Mouse (Mus musculus) forebrain, embryonic 14.5 days (tissue): ENCODE results near the gene Ddx18. TPM values are rescaled to one million over a fixed set of nuclear protein-coding genes. Genes with fewer than 3 reads are reported as not detected.
A peak's percentile ranks its signal among the peaks of the same experiment; 100 is the strongest.

Source experiments
- ATAC-seq: fragments of 200-750 bp; cut with Nextera tagmentation; 2 replicates; pipeline ENCODE4 v1.8.0; 2017; ENCODE audit warnings: mild to moderate bottlenecking, moderate library complexity
- DNase-seq: peaks from one replicate; pipeline ENCODE4 v3.0.0-alpha.2; 2015; ENCODE audit warnings: low spot score
- H3K27ac ChIP-seq: fragments of 300-500 bp; sonication (generic); 2 replicates; pipeline ENCODE4 v1.5.1; 2014; ENCODE audit warnings: low read depth, mild to moderate bottlenecking, control low read depth, low read length, moderate library complexity
- H3K27me3 ChIP-seq: fragments of 300-500 bp; sonication (generic); replicated peaks from 2 replicates; pipeline ENCODE4 v1.6.1; 2014; ENCODE audit warnings: low read length, control low read depth, mixed read lengths; ENCODE audit not compliant: control insufficient read depth, insufficient read depth
- H3K36me3 ChIP-seq: fragments of 300-500 bp; sonication (generic); 2 replicates; pipeline ENCODE4 v1.6.1; 2014; ENCODE audit warnings: low read length, control low read depth; ENCODE audit not compliant: control insufficient read depth, insufficient read depth
- H3K4me1 ChIP-seq: fragments of 300-500 bp; sonication (generic); 2 replicates; pipeline ENCODE4 v1.6.1; 2014; ENCODE audit warnings: antibody characterized with exemption, low read length, control low read depth; ENCODE audit not compliant: control insufficient read depth, insufficient read depth
- H3K4me2 ChIP-seq: fragments of 300-500 bp; sonication (generic); 2 replicates; pipeline ENCODE4 v1.6.1; 2014; ENCODE audit warnings: mild to moderate bottlenecking, control low read depth, low read length
- H3K4me3 ChIP-seq: fragments of 300-500 bp; sonication (generic); 2 replicates; pipeline ENCODE4 v1.5.1; 2014; ENCODE audit warnings: low read depth, low read length, control low read depth
- H3K9ac ChIP-seq: fragments of 300-500 bp; sonication (generic); 2 replicates; pipeline ENCODE4 v1.6.1; 2014; ENCODE audit warnings: mild to moderate bottlenecking, low read length, control low read depth, moderate library complexity
- H3K9me3 ChIP-seq: fragments of 300-500 bp; sonication (generic); replicated peaks from 2 replicates; pipeline ENCODE4 v1.6.1; 2016; ENCODE audit warnings: low read length, control low read depth, mixed read lengths; ENCODE audit not compliant: control insufficient read depth
- WGBS: fragments of 180-500 bp; shearing (Covaris S2); extraction: QIAGEN DNeasy Blood & Tissue Kit; methylation state at CpG from one replicate; pipeline ENCODE4 v1.1.7; 2014; 5-methylcytosine and 5-hydroxymethylcytosine counted together
- polyA plus RNA-seq: library from polyadenylated mRNA; unstranded; fragments of >200 nt; fragmentation: Nextera tagmentation; extraction: Ambion mirVana; gene quantifications from 2 replicates; pipeline ENCODE4 v1.2.1, GENCODE M21; 2014

Ddx18 gene
- polyA plus RNA-seq, 1 experiment from 2014 or later, result 46.7 TPM

DNA sequence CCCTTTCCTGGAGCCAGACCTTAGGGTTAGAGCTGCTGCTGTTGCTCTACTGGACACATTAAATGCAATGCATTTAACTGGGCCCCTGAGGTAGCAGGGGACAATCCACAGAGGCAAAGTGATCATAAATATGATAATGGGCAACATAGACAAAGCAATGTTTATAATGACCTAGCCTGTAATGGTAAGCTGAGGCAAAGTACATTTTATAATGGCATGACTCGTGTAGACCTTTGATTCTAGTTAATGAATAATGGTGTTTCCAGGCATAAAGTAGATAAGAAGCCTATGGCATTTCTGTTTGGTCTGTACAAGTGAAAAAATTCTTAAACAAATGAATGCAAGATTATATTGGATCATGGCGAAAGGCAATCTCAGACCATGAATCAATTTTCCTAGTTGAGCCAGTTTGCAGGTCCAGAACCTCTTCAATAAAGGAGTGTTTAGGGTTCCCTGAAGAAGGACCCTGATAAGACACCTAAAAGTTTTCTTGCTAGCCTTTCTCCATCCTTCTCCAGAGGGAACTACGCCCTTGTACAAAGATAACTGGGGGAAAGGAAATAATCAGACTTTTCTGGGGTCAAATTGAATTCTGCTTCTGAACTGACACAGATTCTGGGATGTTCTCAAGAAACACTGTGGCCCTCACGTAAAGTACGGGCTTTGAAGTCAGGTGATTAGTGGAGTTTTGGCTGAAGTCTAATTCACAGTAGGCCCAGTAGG, 13.5 kb upstream of the Ddx18 start:
- Histone ChIP-seq H3K4me2 (no peak overlapping the region), H3K27ac (no peak overlapping the region), H3K9ac (no peak overlapping the region), H3K4me3 (no peak overlapping the region), H3K27me3 (no peaks in the 10 kb centered on the region), H3K4me1 (no peaks in the 10 kb centered on the region), H3K9me3 (no peaks in the 10 kb centered on the region), H3K36me3 (no peaks in the 10 kb centered on the region)
- no peak for DNase-seq
- ATAC-seq, result no peak
- 85% methylated on average over 5 of the region's 5 CpGs for WGBS

DNA sequence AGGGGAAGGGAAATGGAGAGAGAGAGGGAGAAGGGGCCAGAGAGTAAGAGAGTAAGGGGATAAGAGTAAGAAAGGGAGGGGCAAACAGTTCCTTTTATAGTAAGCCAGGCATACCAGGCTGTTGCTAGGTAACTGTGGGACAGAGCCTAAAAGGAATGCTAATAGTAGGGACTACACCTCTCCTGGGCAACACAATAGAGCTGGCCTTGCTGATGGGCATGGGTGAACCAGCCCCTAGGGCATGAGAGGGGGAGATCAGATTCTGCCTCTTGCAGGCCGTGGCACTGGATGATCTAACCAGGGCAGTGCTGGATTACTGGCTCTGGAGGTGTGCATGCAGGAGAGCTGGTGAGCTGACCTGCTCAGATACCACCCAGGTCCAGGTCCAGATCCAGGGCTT, 9.7 kb upstream of the Ddx18 start:
- no peaks in the 10 kb centered on the region for H3K9me3 ChIP-seq
- no peak overlapping the region for H3K4me2 ChIP-seq
- DNase-seq (no peak), ATAC-seq (no peak)
- no peaks in the 10 kb centered on the region for H3K36me3 ChIP-seq
- no peak overlapping the region for H3K4me3 ChIP-seq
- H3K27ac ChIP-seq, result no peak overlapping the region
- no peak overlapping the region for H3K9ac ChIP-seq
- no peaks in the 10 kb centered on the region for H3K27me3 ChIP-seq
- 15% methylated on average over 1 of the region's 1 CpGs for WGBS
- H3K4me1 ChIP-seq, result no peaks in the 10 kb centered on the region

DNA sequence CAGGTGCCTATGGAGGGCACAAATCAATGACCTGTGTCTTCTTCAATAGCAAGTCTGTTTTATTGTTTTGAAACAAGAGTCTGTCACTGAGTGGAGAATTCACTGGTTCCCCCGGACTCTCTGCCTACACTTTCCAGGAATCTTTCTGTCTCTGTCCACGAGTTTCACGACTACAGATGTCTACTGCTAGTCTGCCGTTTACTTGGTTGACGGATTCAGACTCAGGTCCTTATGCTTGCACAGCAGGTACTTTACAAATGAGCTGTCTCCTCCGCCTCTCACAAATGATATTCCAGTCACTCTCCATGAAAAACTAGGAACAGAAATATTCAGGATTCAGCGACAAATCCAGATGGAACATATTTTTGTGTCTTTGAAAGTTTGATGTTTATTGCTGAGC, 2.7 kb upstream of the Ddx18 start:
- Histone ChIP-seq H3K4me1 (peaks cover 7% of the 10 kb centered on the region), H3K27ac (no peak overlapping the region), H3K4me3 (no peak overlapping the region), H3K4me2 (no peak overlapping the region), H3K9ac (no peak overlapping the region), H3K36me3 (peaks cover 2% of the 10 kb centered on the region; the same call in 1 of the 2 replicates), H3K9me3 (no peaks in the 10 kb centered on the region), H3K27me3 (no peaks in the 10 kb centered on the region)
- 89% methylated on average over 7 of the region's 7 CpGs for WGBS
- ATAC-seq (no peak), DNase-seq (no peak)

DNA sequence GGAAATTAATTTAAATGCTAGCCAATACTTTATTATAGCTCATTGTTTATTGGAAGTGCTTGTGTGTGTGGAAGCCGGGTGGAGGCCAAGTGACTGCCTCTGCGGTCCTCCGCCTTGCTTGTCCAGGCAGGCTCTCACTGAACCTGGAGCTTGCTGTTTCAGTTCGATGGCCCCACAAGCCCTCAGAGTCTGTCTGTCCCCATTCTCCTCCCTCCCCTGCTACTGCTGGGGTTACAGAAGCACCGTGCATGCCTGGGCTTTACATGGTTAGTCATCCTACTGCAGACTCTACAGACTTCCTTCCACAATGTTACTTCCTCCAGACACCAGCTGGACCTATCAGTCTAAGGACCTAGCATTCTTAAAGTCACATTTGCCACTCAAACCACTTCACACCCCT, 9.9 kb downstream of the Ddx18 start:
- H3K36me3 ChIP-seq, result peaks cover 94% of the 10 kb centered on the region
- no peak overlapping the region for H3K27ac ChIP-seq
- no peak overlapping the region for H3K4me2 ChIP-seq
- H3K4me3 ChIP-seq, result no peak overlapping the region
- ATAC-seq (no peak), DNase-seq (no peak)
- no peak overlapping the region for H3K9ac ChIP-seq
- no peaks in the 10 kb centered on the region for H3K27me3 ChIP-seq
- no peaks in the 10 kb centered on the region for H3K4me1 ChIP-seq
- 92% methylated on average over 5 of the region's 5 CpGs for WGBS
- no peaks in the 10 kb centered on the region for H3K9me3 ChIP-seq

DNA sequence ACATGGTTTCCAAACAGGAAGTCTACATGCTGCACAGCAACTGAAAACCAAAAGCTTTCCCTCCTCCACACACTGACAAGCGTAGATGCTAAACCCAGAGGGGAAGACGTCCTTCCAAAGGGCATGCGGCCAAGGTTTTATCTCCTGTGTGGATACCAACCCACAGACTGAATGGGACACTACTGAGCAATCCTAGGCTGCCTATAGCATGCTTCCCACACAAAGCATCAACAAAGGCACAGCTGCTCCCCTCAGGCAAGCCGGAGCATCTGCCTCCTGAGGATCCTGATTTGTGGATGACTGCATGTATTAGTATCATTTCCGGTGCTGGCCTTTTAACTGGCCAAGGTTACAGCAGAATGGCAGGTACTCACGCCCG, 16.3 kb downstream of the Ddx18 start:
- no peak overlapping the region for H3K9ac ChIP-seq
- no peaks in the 10 kb centered on the region for H3K9me3 ChIP-seq
- ATAC-seq (no peak), DNase-seq (no peak)
- no peak overlapping the region for H3K27ac ChIP-seq
- no peak overlapping the region for H3K4me3 ChIP-seq
- no peaks in the 10 kb centered on the region for H3K4me1 ChIP-seq
- H3K36me3 ChIP-seq, result peaks cover 49% of the 10 kb centered on the region
- 92% methylated on average over 7 of the region's 7 CpGs for WGBS
- H3K4me2 ChIP-seq, result no peak overlapping the region
- no peaks in the 10 kb centered on the region for H3K27me3 ChIP-seq

DNA sequence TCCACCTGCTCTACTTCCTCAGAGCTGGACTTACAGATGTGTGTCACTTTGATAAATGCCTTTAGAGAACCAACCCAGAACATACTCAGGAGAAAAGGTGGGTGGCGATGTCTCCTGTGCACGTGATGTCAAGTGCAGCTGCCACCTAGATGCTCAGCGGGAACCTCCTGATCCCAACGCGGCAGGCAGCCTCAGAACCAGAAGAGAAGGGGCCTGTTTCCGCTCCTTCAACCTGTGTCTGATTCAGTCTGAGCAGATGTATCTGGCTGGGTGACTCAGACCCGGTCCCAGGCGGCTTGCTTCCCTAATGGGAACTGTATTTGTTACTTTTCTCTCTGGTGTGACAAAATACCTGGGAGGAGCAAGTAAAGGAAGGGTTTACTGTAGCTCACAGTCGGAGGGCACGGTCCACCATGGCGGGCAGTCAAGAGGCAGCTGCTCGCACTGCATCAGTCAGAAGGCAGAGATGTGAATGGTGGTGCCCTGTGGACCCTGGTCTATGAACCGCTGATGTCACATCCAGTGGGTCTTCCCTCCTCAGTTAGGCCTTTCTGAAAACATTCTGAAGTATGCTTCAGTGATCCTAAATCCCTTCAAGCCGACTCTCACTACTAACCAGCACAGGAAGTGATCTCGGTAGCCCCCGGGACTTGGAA, 16.9 kb downstream of the Ddx18 start:
- DNase-seq (no peak), ATAC-seq (no peak)
- no peak overlapping the region for H3K4me3 ChIP-seq
- no peaks in the 10 kb centered on the region for H3K4me1 ChIP-seq
- WGBS, result 90% methylated on average over 16 of the region's 16 CpGs
- H3K36me3 ChIP-seq, result peaks cover 44% of the 10 kb centered on the region
- H3K9ac ChIP-seq, result no peak overlapping the region
- no peak overlapping the region for H3K27ac ChIP-seq
- H3K9me3 ChIP-seq, result no peaks in the 10 kb centered on the region
- no peaks in the 10 kb centered on the region for H3K27me3 ChIP-seq
- no peak overlapping the region for H3K4me2 ChIP-seq

DNA sequence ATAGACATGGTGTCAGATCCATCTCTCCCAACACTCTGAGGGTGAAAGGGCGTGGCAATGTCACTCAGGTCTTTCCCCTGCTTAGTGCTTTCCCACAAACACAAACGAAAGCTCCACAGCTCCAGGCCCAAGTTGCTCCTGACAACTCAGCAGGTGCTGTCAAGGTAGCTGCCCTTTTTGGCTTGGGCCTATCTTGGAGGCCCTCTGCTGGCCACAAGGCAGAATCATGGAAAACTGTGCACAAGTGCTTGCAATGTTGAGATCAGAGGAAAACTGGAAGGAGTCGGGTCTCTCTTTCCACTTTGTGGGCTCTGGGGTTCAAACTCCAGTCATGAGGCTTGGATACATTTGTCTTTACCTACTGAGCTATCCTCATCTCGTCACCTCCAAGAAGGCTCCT, 18.3 kb downstream of the Ddx18 start:
- no peaks in the 10 kb centered on the region for H3K4me1 ChIP-seq
- H3K27ac ChIP-seq, result no peak overlapping the region
- ATAC-seq, result no peak
- WGBS, result 62% methylated on average over 4 of the region's 4 CpGs
- no peaks in the 10 kb centered on the region for H3K9me3 ChIP-seq
- H3K27me3 ChIP-seq, result no peaks in the 10 kb centered on the region
- no peak overlapping the region for H3K9ac ChIP-seq
- peaks cover 29% of the 10 kb centered on the region for H3K36me3 ChIP-seq
- H3K4me2 ChIP-seq, result no peak overlapping the region
- no peak overlapping the region for H3K4me3 ChIP-seq
- peak; percentile 11 for DNase-seq

DNA sequence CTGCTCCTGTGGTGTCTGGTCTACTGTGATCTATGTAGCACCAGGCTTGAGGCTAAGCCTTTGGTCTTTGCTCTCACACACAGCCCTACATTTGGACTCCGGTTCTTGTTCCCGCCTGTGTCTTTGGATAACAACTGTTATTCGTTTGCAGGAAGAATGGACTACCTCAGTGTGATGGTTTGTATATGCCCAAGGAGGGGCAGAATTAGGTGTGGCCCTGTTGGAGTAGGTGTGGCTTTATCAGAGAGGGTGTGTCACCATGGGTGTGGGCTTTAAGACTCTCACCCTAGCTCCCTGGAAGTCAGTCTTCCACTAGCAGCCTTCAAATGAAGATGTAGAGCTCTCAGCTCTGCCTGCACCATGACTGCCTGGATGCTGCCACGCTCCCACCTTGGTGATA, 19.1 kb downstream of the Ddx18 start:
- Histone ChIP-seq H3K4me2 (no peak overlapping the region), H3K4me3 (no peak overlapping the region), H3K36me3 (peaks cover 24% of the 10 kb centered on the region), H3K27ac (no peak overlapping the region), H3K9ac (no peak overlapping the region), H3K27me3 (no peaks in the 10 kb centered on the region), H3K4me1 (no peaks in the 10 kb centered on the region), H3K9me3 (no peaks in the 10 kb centered on the region)
- no peak for ATAC-seq
- WGBS, result 91% methylated on average over 4 of the region's 4 CpGs
- no peak for DNase-seq

DNA sequence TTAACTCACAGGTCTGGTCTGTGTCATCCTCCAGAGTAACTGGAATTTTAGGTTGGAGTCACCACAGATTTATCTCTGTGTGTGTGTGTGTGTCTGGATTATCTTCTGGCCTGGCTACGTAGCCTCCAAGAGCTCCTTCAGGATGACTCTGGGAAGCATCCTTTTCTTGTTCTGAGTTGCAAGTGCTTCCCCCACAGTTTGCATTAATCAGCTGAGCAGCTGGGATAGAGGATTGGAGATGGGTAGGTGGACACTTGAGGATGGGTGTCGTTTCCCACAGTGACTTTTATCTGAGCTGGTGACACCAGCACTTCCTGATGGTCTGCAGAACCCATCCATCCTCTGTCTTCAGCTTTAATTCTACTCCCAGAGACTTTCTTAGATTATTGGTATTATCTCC, 20.9 kb downstream of the Ddx18 start:
- Histone ChIP-seq H3K27me3 (no peaks in the 10 kb centered on the region), H3K9ac (no peak overlapping the region), H3K4me1 (no peaks in the 10 kb centered on the region), H3K9me3 (no peaks in the 10 kb centered on the region), H3K4me2 (no peak overlapping the region), H3K36me3 (peaks cover 10% of the 10 kb centered on the region), H3K27ac (no peak overlapping the region), H3K4me3 (no peak overlapping the region)
- DNase-seq (no peak), ATAC-seq (no peak)
- 81% methylated on average over 2 of the region's 2 CpGs for WGBS
